Mouse (Mus musculus): Measurements from ENCODE around the gene Snf8.

- TF ChIP-seq CTCF (IDR thresholded peaks at IDR 0.05; ENCODE audit: low read depth, low read length) (no peak), TAL1 (conservative IDR thresholded peaks at IDR 0.05; ENCODE audit: low read depth, low read length) (no peak), POLR2AphosphoS5 (IDR thresholded peaks at IDR 0.05; ENCODE audit: insufficient replicate concordance, low read depth, low read length) (no peak), GATA1 (IDR thresholded peaks at IDR 0.05; ENCODE audit: borderline replicate concordance, low read length) (no peak), GATA2 (IDR thresholded peaks at IDR 0.05; ENCODE audit: borderline replicate concordance, low read depth, low read length) (no peak)
These were observed 19.3 kb upstream of the Snf8 start for GRCm38 (mm10) chr11:96015421-96015820.
